Comparison of ENCODE assay signal across 17 mouse cellular contexts in genomic region chr8:22390766-22391463, GRCm38 (mm10). TPM values are rescaled to one million over a fixed set of nuclear protein-coding genes. Genes with fewer than 3 reads are reported as not detected.
A peak's percentile ranks its signal among the peaks of the same experiment; 100 is the strongest.
DNase-seq lines count a peak whose midpoint lies in the region; ATAC-seq and TF ChIP-seq lines count a peak whose summit lies in the region.
"Had no signal": no experiment of that assay in that cellular context is flagged by ENCODE, and none has a peak within 500 bp of the region (broad histone marks: within the 10 kb centered on the region; RNA-seq: fewer than 3 reads in every experiment).

No protein-coding gene starts in this region.

- peak; percentile 53 for DNase-seq in CH12.LX (ENCODE audit: extremely low read depth)
- peak; percentile 65 for DNase-seq in kidney, postnatal 14 days
- no peak for DNase-seq in urinary bladder, postnatal 36 days (ENCODE audit: low spot score in 2 of 2)
- DNase-seq in gastrocnemius, postnatal 36 days: no peak
- DNase-seq: cerebellum, postnatal 36 days; gastrocnemius, adult 2 months; heart, postnatal 4 days; layer of hippocampus, postnatal 36 days; lung, postnatal 10 days had no signal

- H3K4me2 ChIP-seq in CH12.LX (ENCODE audit: insufficient read depth, low read depth, poor library complexity, severe bottlenecking): no peak overlapping the region
- H3K4me2 ChIP-seq in intestine, embryonic 16.5 days (ENCODE audit: low read depth, low read length): no peak overlapping the region
- no peak overlapping the region for H3K4me2 ChIP-seq in heart, embryonic 11.5 days
- no peak overlapping the region for H3K4me2 ChIP-seq in midbrain, embryonic 15.5 days
- H3K4me2 ChIP-seq: embryonic facial prominence, embryonic 13.5 days; forebrain, embryonic 12.5 days; midbrain, embryonic 12.5 days had no signal

- peaks cover 11 to 51% of the 10 kb centered on the region in 2 experiments for H3K36me3 ChIP-seq in CH12.LX (replicated peaks in 1 of 2; ENCODE audit: control insufficient read depth in 1 of 2, insufficient read depth in 1 of 2, low read length in 1 of 2)
- H3K36me3 ChIP-seq in intestine, embryonic 16.5 days (ENCODE audit: control insufficient read depth, insufficient read depth, low read length): peaks cover 22% of the 10 kb centered on the region
- peaks cover 14% of the 10 kb centered on the region for H3K36me3 ChIP-seq in heart, embryonic 11.5 days (ENCODE audit: control insufficient read depth, insufficient read depth, low read length)
- H3K36me3 ChIP-seq in midbrain, embryonic 15.5 days (replicated peaks): 0 out of 2 replicates have a peak, but pooled peaks cover 4% of the 10 kb centered on the region

- TF ChIP-seq CTCF in CH12.LX (conservative IDR thresholded peaks at IDR 0.05 in 1 of 2, IDR thresholded peaks at IDR 0.05 in 1 of 2; ENCODE audit: low read depth in 2 of 2, low read length in 2 of 2): no peak

- WGBS in intestine, embryonic 16.5 days: 62% methylated on average over 8 of the region's 8 CpGs
- 90% methylated on average over 8 of the region's 8 CpGs for WGBS in heart, embryonic 11.5 days (ENCODE audit: insufficient replicate concordance)
- 90% methylated on average over 8 of the region's 8 CpGs for WGBS in midbrain, embryonic 15.5 days

- peaks cover 3 to 22% of the 10 kb centered on the region in 2 experiments; a peak in 3 of 4 replicates for H3K4me1 ChIP-seq in CH12.LX (ENCODE audit: control insufficient read depth in 1 of 2, insufficient read depth in 2 of 2)
- H3K4me1 ChIP-seq in intestine, embryonic 16.5 days (ENCODE audit: control insufficient read depth, insufficient read depth, low read length): peaks cover 15% of the 10 kb centered on the region
- no peaks in the 10 kb centered on the region for H3K4me1 ChIP-seq in heart, embryonic 11.5 days (ENCODE audit: control insufficient read depth, insufficient read depth, low read length)
- no peaks in the 10 kb centered on the region for H3K4me1 ChIP-seq in midbrain, embryonic 15.5 days
- H3K4me1 ChIP-seq: embryonic facial prominence, embryonic 13.5 days; forebrain, embryonic 12.5 days; midbrain, embryonic 12.5 days had no signal

- intact Hi-C loops in gastrocnemius, postnatal 36 days (cut with DNase I): no loop called here

- TF ChIP-seq RAD21 in CH12.LX (IDR thresholded peaks at IDR 0.05; ENCODE audit: low read depth, low read length): no peak

- TF ChIP-seq EP300 in CH12.LX (IDR thresholded peaks at IDR 0.05; ENCODE audit: low read length): peak; percentile 55

- no peaks in the 10 kb centered on the region for H3K27me3 ChIP-seq in CH12.LX (replicated peaks)
- no peaks in the 10 kb centered on the region for H3K27me3 ChIP-seq in intestine, embryonic 16.5 days (replicated peaks; ENCODE audit: control insufficient read depth, insufficient read depth, low read length)
- no peaks in the 10 kb centered on the region for H3K27me3 ChIP-seq in heart, embryonic 11.5 days (ENCODE audit: control insufficient read depth, insufficient read depth, low read length)
- no peaks in the 10 kb centered on the region for H3K27me3 ChIP-seq in midbrain, embryonic 15.5 days (replicated peaks)
- H3K27me3 ChIP-seq: embryonic facial prominence, embryonic 13.5 days; forebrain, embryonic 12.5 days; midbrain, embryonic 12.5 days had no signal

- peak; percentile 94 for ATAC-seq in intestine, embryonic 16.5 days
- ATAC-seq in megakaryocyte progenitor cell, adult 5-6 weeks (replicated peaks; ENCODE audit: poor library complexity): peak; percentile 58
- ATAC-seq in heart, embryonic 11.5 days (replicated peaks; ENCODE audit: insufficient number of reproducible peaks, low FRiP score, low TSS enrichment): no peak
- no peak for ATAC-seq in midbrain, embryonic 15.5 days (replicated peaks)
- ATAC-seq: inflammation-experienced regulatory T-cells, adult 6 months had no signal

- in situ Hi-C loops in CH12.LX (cut with MboI; ENCODE audit: low pct_ligation_motif_present, low pct_unique_long_range_greater_than_20kb, low sequenced_read_pairs): no loop called here

- H3K9me3 ChIP-seq in CH12.LX (replicated peaks; ENCODE audit: low read length): no peaks in the 10 kb centered on the region
- no peaks in the 10 kb centered on the region for H3K9me3 ChIP-seq in intestine, embryonic 16.5 days (ENCODE audit: control insufficient read depth, low read length)
- no peaks in the 10 kb centered on the region for H3K9me3 ChIP-seq in heart, embryonic 11.5 days (replicated peaks; ENCODE audit: control insufficient read depth, low read length)
- H3K9me3 ChIP-seq in midbrain, embryonic 15.5 days: no peaks in the 10 kb centered on the region
- H3K9me3 ChIP-seq: embryonic facial prominence, embryonic 13.5 days; forebrain, embryonic 12.5 days; midbrain, embryonic 12.5 days had no signal

- no peaks in the 10 kb centered on the region for H3K79me2 ChIP-seq in CH12.LX (replicated peaks; ENCODE audit: control insufficient read depth, extremely low read depth, insufficient read depth, poor library complexity, severe bottlenecking)

- H3K9ac ChIP-seq in CH12.LX (ENCODE audit: insufficient read depth, low read depth): no peak overlapping the region
- H3K9ac ChIP-seq in intestine, embryonic 16.5 days (ENCODE audit: low read depth, low read length): peak overlapping the region; percentile 48; the same call in 1 of the 2 replicates
- no peak overlapping the region for H3K9ac ChIP-seq in heart, embryonic 11.5 days (ENCODE audit: low read depth, low read length)
- H3K9ac ChIP-seq in midbrain, embryonic 15.5 days: no peak overlapping the region
- H3K9ac ChIP-seq: embryonic facial prominence, embryonic 13.5 days; forebrain, embryonic 12.5 days; midbrain, embryonic 12.5 days had no signal

- no peak overlapping the region for H3K4me3 ChIP-seq in CH12.LX (replicated peaks in 1 of 3; ENCODE audit: low read depth in 2 of 3, low read length in 2 of 3, poor library complexity in 1 of 3)
- no peak overlapping the region for H3K4me3 ChIP-seq in intestine, embryonic 16.5 days (ENCODE audit: low read length)
- H3K4me3 ChIP-seq in heart, embryonic 11.5 days (ENCODE audit: low read depth, low read length): no peak overlapping the region
- H3K4me3 ChIP-seq in midbrain, embryonic 15.5 days: no peak overlapping the region
- H3K4me3 ChIP-seq: embryonic facial prominence, embryonic 13.5 days; forebrain, embryonic 12.5 days; gastrocnemius, adult 2 months; midbrain, embryonic 12.5 days had no signal

- H3K27ac ChIP-seq in CH12.LX (ENCODE audit: insufficient read depth, low read depth): no peak overlapping the region
- peak overlapping the region; percentile 85 for H3K27ac ChIP-seq in intestine, embryonic 16.5 days (ENCODE audit: low read length)
- no peak overlapping the region for H3K27ac ChIP-seq in heart, embryonic 11.5 days (ENCODE audit: low read depth, low read length)
- no peak overlapping the region for H3K27ac ChIP-seq in midbrain, embryonic 15.5 days
- H3K27ac ChIP-seq: embryonic facial prominence, embryonic 13.5 days; forebrain, embryonic 12.5 days; gastrocnemius, adult 2 months; midbrain, embryonic 12.5 days had no signal

- TF ChIP-seq POLR2A in CH12.LX (IDR thresholded peaks at IDR 0.05; ENCODE audit: low read depth, low read length): no peak

- dilution Hi-C loops in CH12.LX (cut with MboI; ENCODE audit: extremely low pct_ligation_motif_present, extremely low pct_unique_long_range_greater_than_20kb, low sequenced_read_pairs): no loop called here

TF ChIP-seq in CH12.LX, 34 proteins besides CTCF, POLR2A, EP300 and RAD21:
- TF ChIP-seq ETS1 (conservative IDR thresholded peaks at IDR 0.05; ENCODE audit: low read depth, low read length) (no peak), KAT2A (IDR thresholded peaks at IDR 0.05; ENCODE audit: insufficient replicate concordance, low read length) (no peak), IRF4 (IDR thresholded peaks at IDR 0.05; ENCODE audit: low read depth, low read length) (peak; percentile 64; the same call in 1 of the 2 replicates)
TF ChIP-seq in CH12.LX: peak in this region for 1.

RNA-seq across cellular contexts. Expression of gene Slc25a15, which starts 7.5 kb away (rescaled TPM):
- 10.3 and 12.1 TPM in 2 replicates for total RNA-seq in CH12.LX (2012; rRNA removed)
- 10.1 and 10.7 TPM in 2 replicates for total RNA-seq in CH12.LX (2014; rRNA removed)
- polyA plus RNA-seq in CH12.LX (2012; ENCODE audit: insufficient read length, low read depth): 5.6 and 6.4 TPM in 2 replicates
- 129 and 148 TPM in 2 replicates for polyA plus RNA-seq in intestine, embryonic 16.5 days (2015; fragmentation: Nextera tagmentation; extraction: Ambion mirVana)
- total RNA-seq in megakaryocyte progenitor cell, adult 5-6 weeks (2015): 9.4 and 10.0 TPM in 2 replicates
- 11.9 and 13.2 TPM in 2 replicates for total RNA-seq in megakaryocyte progenitor cell, adult 5-6 weeks (2017)
- 11.1 and 14.9 TPM in 2 replicates for polyA plus RNA-seq in heart, embryonic 11.5 days (2014; fragmentation: Nextera tagmentation; extraction: Ambion mirVana)
- polyA plus RNA-seq in midbrain, embryonic 15.5 days (2015; fragmentation: Nextera tagmentation; extraction: Ambion mirVana): 7.1 and 7.3 TPM in 2 replicates
- total RNA-seq in gastrocnemius, postnatal 36 days (2021): 10 to 100 TPM in 1 of 2 experiments, 1 to 10 TPM in 1; 9.8 to 10.6 TPM

RNA-seq across cellular contexts. Expression of gene Mrps31, which starts 20.2 kb away (rescaled TPM):
- 22.0 and 28.2 TPM in 2 replicates for total RNA-seq in CH12.LX (2012; rRNA removed)
- total RNA-seq in CH12.LX (2014; rRNA removed): 53.7 and 67.4 TPM in 2 replicates
- polyA plus RNA-seq in CH12.LX (2012; ENCODE audit: insufficient read length, low read depth): 30.0 and 31.1 TPM in 2 replicates
- 73.0 and 78.7 TPM in 2 replicates for polyA plus RNA-seq in intestine, embryonic 16.5 days (2015; fragmentation: Nextera tagmentation; extraction: Ambion mirVana)
- total RNA-seq in megakaryocyte progenitor cell, adult 5-6 weeks (2015): 22.8 and 26.3 TPM in 2 replicates
- total RNA-seq in megakaryocyte progenitor cell, adult 5-6 weeks (2017): 30.0 and 34.7 TPM in 2 replicates
- polyA plus RNA-seq in heart, embryonic 11.5 days (2014; fragmentation: Nextera tagmentation; extraction: Ambion mirVana): 46.9 and 47.4 TPM in 2 replicates
- 31.6 TPM in 2 replicates for polyA plus RNA-seq in midbrain, embryonic 15.5 days (2015; fragmentation: Nextera tagmentation; extraction: Ambion mirVana)
- 10 to 100 TPM; 26.9 to 32.0 TPM for total RNA-seq in gastrocnemius, postnatal 36 days (2021)

Comparison
In these comparisons a context has a peak if more than half of its experiments do, and no peak if none do; other contexts are left out.
1. DNase-seq: peak in CH12.LX (single experiment) and kidney, postnatal 14 days (single experiment); none in urinary bladder, postnatal 36 days (0 of 2) and gastrocnemius, postnatal 36 days (0 of 2).
2. ATAC-seq: peak in intestine, embryonic 16.5 days (single experiment) and megakaryocyte progenitor cell, adult 5-6 weeks (single experiment); none in heart, embryonic 11.5 days (single experiment) and midbrain, embryonic 15.5 days (single experiment).